9 mouse cellular contexts compared by ENCODE assay signal in the genomic region with DNA sequence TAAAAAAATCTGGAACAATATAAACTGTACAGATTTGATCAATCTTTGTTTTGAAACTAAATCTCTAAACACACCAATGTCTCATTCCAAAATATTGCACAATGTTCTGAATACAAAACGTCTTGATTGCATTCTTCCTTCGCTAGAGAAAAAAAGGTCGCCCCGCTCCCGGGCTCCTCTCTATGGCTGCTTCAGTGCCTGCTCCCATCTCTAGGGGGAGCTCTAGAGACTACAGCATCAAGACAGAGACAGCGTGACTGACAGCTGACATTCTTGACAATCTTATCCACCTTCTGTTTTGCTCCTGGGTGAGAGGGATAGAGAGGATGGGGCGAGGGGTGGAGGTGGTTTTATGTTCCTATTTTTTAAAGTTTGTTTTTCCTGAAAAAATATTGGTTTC. TPM values are rescaled to one million over a fixed set of nuclear protein-coding genes. Genes with fewer than 3 reads are reported as not detected.
DNase-seq lines count a peak whose midpoint lies in the region; ATAC-seq lines count a peak whose summit lies in the region.
"Had no signal": no experiment of that assay in that cellular context is flagged by ENCODE, and none has a peak within 500 bp of the region (broad histone marks: within the 10 kb centered on the region; RNA-seq: fewer than 3 reads in every experiment).

No protein-coding gene starts in this region.

- H3K9me3 ChIP-seq in intestine, embryonic 14.5 days (ENCODE audit: control insufficient read depth, low read length): no peaks in the 10 kb centered on the region
- H3K9me3 ChIP-seq in intestine, embryonic 16.5 days (ENCODE audit: control insufficient read depth, low read length): no peaks in the 10 kb centered on the region
- H3K9me3 ChIP-seq in liver, embryonic 16.5 days (replicated peaks; ENCODE audit: control insufficient read depth, low read length): no peaks in the 10 kb centered on the region
- H3K9me3 ChIP-seq: midbrain, embryonic 12.5 days had no signal

- no peaks in the 10 kb centered on the region for H3K4me1 ChIP-seq in intestine, embryonic 14.5 days (replicated peaks; ENCODE audit: control insufficient read depth, insufficient read depth, low read length)
- H3K4me1 ChIP-seq in intestine, embryonic 16.5 days (ENCODE audit: control insufficient read depth, insufficient read depth, low read length): peaks cover 3% of the 10 kb centered on the region; the same call in 1 of the 2 replicates
- H3K4me1 ChIP-seq in liver, embryonic 16.5 days (ENCODE audit: control insufficient read depth, low read depth, low read length): peaks cover 5% of the 10 kb centered on the region

- peaks cover 52% of the 10 kb centered on the region for H3K36me3 ChIP-seq in intestine, embryonic 14.5 days (ENCODE audit: control insufficient read depth, insufficient read depth, low read length)
- peaks cover 21% of the 10 kb centered on the region for H3K36me3 ChIP-seq in intestine, embryonic 16.5 days (ENCODE audit: control insufficient read depth, insufficient read depth, low read length)
- peaks cover 22% of the 10 kb centered on the region for H3K36me3 ChIP-seq in liver, embryonic 16.5 days (ENCODE audit: control insufficient read depth, insufficient read depth)

- DNase-seq in intestine, embryonic 14.5 days (ENCODE audit: low spot score): peak; percentile 70
- DNase-seq in CD8-positive naive resting alpha-beta T cell, adult 2 months (ENCODE audit: low read depth in 2 of 2, low spot score in 2 of 2): peak; percentile 65 to 76
- DNase-seq in adrenal gland, postnatal 14 days: peak; percentile 77
- peak; percentile 55 for DNase-seq in spleen, adult 12 weeks (ENCODE audit: low spot score)
- no peak for DNase-seq in ovary, postnatal 36 days (ENCODE audit: low spot score)

- no peak overlapping the region for H3K4me2 ChIP-seq in intestine, embryonic 14.5 days (ENCODE audit: low read length)
- no peak overlapping the region for H3K4me2 ChIP-seq in intestine, embryonic 16.5 days (ENCODE audit: low read depth, low read length)
- H3K4me2 ChIP-seq in liver, embryonic 16.5 days (ENCODE audit: low read depth, low read length): no peak overlapping the region
- H3K4me2 ChIP-seq: midbrain, embryonic 12.5 days had no signal

- H3K4me3 ChIP-seq in intestine, embryonic 14.5 days (ENCODE audit: low read depth, low read length): no peak overlapping the region
- no peak overlapping the region for H3K4me3 ChIP-seq in intestine, embryonic 16.5 days (ENCODE audit: low read length)
- no peak overlapping the region for H3K4me3 ChIP-seq in liver, embryonic 16.5 days (ENCODE audit: low read depth, low read length)
- H3K4me3 ChIP-seq: midbrain, embryonic 12.5 days had no signal

- no peak for ATAC-seq in intestine, embryonic 14.5 days (replicated peaks; ENCODE audit: low FRiP score, low TSS enrichment, low read depth)
- no peak for ATAC-seq in intestine, embryonic 16.5 days
- peak; percentile 84 for ATAC-seq in erythroid progenitor cell, adult 5-6 weeks (replicated peaks; ENCODE audit: low FRiP score, poor library complexity, severe bottlenecking)
- peak; percentile 55; the same call in 1 of the 2 replicates for ATAC-seq in liver, embryonic 16.5 days (ENCODE audit: low read depth)

- H3K27ac ChIP-seq in intestine, embryonic 14.5 days (ENCODE audit: low read depth): no peak overlapping the region
- H3K27ac ChIP-seq in intestine, embryonic 16.5 days (ENCODE audit: low read length): no peak overlapping the region
- no peak overlapping the region for H3K27ac ChIP-seq in liver, embryonic 16.5 days (ENCODE audit: low read length)
- H3K27ac ChIP-seq: midbrain, embryonic 12.5 days had no signal

- no peak overlapping the region for H3K9ac ChIP-seq in intestine, embryonic 14.5 days (ENCODE audit: low read length)
- no peak overlapping the region for H3K9ac ChIP-seq in intestine, embryonic 16.5 days (ENCODE audit: low read depth, low read length)
- H3K9ac ChIP-seq in liver, embryonic 16.5 days (ENCODE audit: low read depth, low read length): no peak overlapping the region
- H3K9ac ChIP-seq: midbrain, embryonic 12.5 days had no signal

- no peaks in the 10 kb centered on the region for H3K27me3 ChIP-seq in intestine, embryonic 14.5 days (replicated peaks; ENCODE audit: control insufficient read depth, insufficient read depth, low read length)
- no peaks in the 10 kb centered on the region for H3K27me3 ChIP-seq in intestine, embryonic 16.5 days (replicated peaks; ENCODE audit: control insufficient read depth, insufficient read depth, low read length)
- no peaks in the 10 kb centered on the region for H3K27me3 ChIP-seq in liver, embryonic 16.5 days (ENCODE audit: control insufficient read depth, insufficient read depth, low read depth, low read length)
- H3K27me3 ChIP-seq: midbrain, embryonic 12.5 days had no signal

- WGBS in intestine, embryonic 14.5 days: 48% methylated on average over 7 of the region's 7 CpGs
- 37% methylated on average over 7 of the region's 7 CpGs for WGBS in intestine, embryonic 16.5 days
- WGBS in liver, embryonic 16.5 days (ENCODE audit: insufficient replicate concordance): 32% methylated on average over 7 of the region's 7 CpGs

RNA-seq across cellular contexts. Expression of a gene that starts 10.3 kb away (rescaled TPM):
- 23.0 TPM in 2 replicates for polyA plus RNA-seq in intestine, embryonic 14.5 days (2014; fragmentation: Nextera tagmentation; extraction: Ambion mirVana)
- polyA plus RNA-seq in intestine, embryonic 16.5 days (2015; fragmentation: Nextera tagmentation; extraction: Ambion mirVana): 25.3 and 28.6 TPM in 2 replicates
- total RNA-seq in adrenal gland, postnatal 14 days (2021): 124 and 147 TPM in 2 replicates
- 9.7 and 10.5 TPM in 2 replicates for total RNA-seq in erythroid progenitor cell, adult 5-6 weeks (2015; ENCODE audit: low replicate concordance)
- 8.7 and 9.4 TPM in 2 replicates for total RNA-seq in erythroid progenitor cell, adult 5-6 weeks (2017; ENCODE audit: low replicate concordance)
- 11.7 and 14.9 TPM in 2 replicates for polyA plus RNA-seq in liver, embryonic 16.5 days (2015; fragmentation: Nextera tagmentation; extraction: Ambion mirVana)

RNA-seq across cellular contexts. Expression of a gene that starts 23.4 kb away (rescaled TPM):
- polyA plus RNA-seq in intestine, embryonic 14.5 days (2014; fragmentation: Nextera tagmentation; extraction: Ambion mirVana): 179 and 194 TPM in 2 replicates
- polyA plus RNA-seq in intestine, embryonic 16.5 days (2015; fragmentation: Nextera tagmentation; extraction: Ambion mirVana): 119 and 122 TPM in 2 replicates
- total RNA-seq in adrenal gland, postnatal 14 days (2021): 63.4 and 65.5 TPM in 2 replicates
- total RNA-seq in erythroid progenitor cell, adult 5-6 weeks (2015; ENCODE audit: low replicate concordance): 49.0 and 58.3 TPM in 2 replicates
- 18.6 and 46.0 TPM in 2 replicates for total RNA-seq in erythroid progenitor cell, adult 5-6 weeks (2017; ENCODE audit: low replicate concordance)
- 72.6 and 79.6 TPM in 2 replicates for polyA plus RNA-seq in liver, embryonic 16.5 days (2015; fragmentation: Nextera tagmentation; extraction: Ambion mirVana)

RNA-seq across cellular contexts. Expression of a gene that starts 23.8 kb away (rescaled TPM):
- 171 and 178 TPM in 2 replicates for polyA plus RNA-seq in intestine, embryonic 14.5 days (2014; fragmentation: Nextera tagmentation; extraction: Ambion mirVana)
- 288 and 307 TPM in 2 replicates for polyA plus RNA-seq in intestine, embryonic 16.5 days (2015; fragmentation: Nextera tagmentation; extraction: Ambion mirVana)
- total RNA-seq in adrenal gland, postnatal 14 days (2021): 2,377 and 2,604 TPM in 2 replicates
- 44.4 and 51.5 TPM in 2 replicates for total RNA-seq in erythroid progenitor cell, adult 5-6 weeks (2015; ENCODE audit: low replicate concordance)
- total RNA-seq in erythroid progenitor cell, adult 5-6 weeks (2017; ENCODE audit: low replicate concordance): 72.2 and 113 TPM in 2 replicates
- polyA plus RNA-seq in liver, embryonic 16.5 days (2015; fragmentation: Nextera tagmentation; extraction: Ambion mirVana): 109 and 114 TPM in 2 replicates

RNA-seq across cellular contexts. Expression of a gene that starts 46.1 kb away (rescaled TPM):
- 17.7 and 21.0 TPM in 2 replicates for polyA plus RNA-seq in intestine, embryonic 14.5 days (2014; fragmentation: Nextera tagmentation; extraction: Ambion mirVana)
- polyA plus RNA-seq in intestine, embryonic 16.5 days (2015; fragmentation: Nextera tagmentation; extraction: Ambion mirVana): 12.5 and 14.5 TPM in 2 replicates
- 71.4 and 98.5 TPM in 2 replicates for total RNA-seq in adrenal gland, postnatal 14 days (2021)
- 1.7 and 3.2 TPM in 2 replicates for total RNA-seq in erythroid progenitor cell, adult 5-6 weeks (2015; ENCODE audit: low replicate concordance)
- 1.4 and 2.1 TPM in 2 replicates for total RNA-seq in erythroid progenitor cell, adult 5-6 weeks (2017; ENCODE audit: low replicate concordance)
- polyA plus RNA-seq in liver, embryonic 16.5 days (2015; fragmentation: Nextera tagmentation; extraction: Ambion mirVana): 6.3 and 9.2 TPM in 2 replicates

Comparison
In these comparisons a context has a peak if more than half of its experiments do, and no peak if none do; other contexts are left out.
1. ATAC-seq: peak in erythroid progenitor cell, adult 5-6 weeks (single experiment) and liver, embryonic 16.5 days (single experiment); none in intestine, embryonic 14.5 days (single experiment) and intestine, embryonic 16.5 days (single experiment).